Mouse (Mus musculus) ES-Bruce4 (cell line): ENCODE results near the gene Psmb11. TPM values are rescaled to one million over a fixed set of nuclear protein-coding genes. Genes with fewer than 3 reads are reported as not detected.

Source experiments
- H3K27ac ChIP-seq: 2 replicates; pipeline ENCODE4 v1.5.1; 2012; ENCODE audit warnings: low read length, inconsistent platforms; ENCODE audit not compliant: insufficient read depth
- H3K27me3 ChIP-seq: 2 replicates; pipeline ENCODE4 v1.6.1; 2012; ENCODE audit warnings: mild to moderate bottlenecking, low read length, inconsistent platforms; ENCODE audit not compliant: control insufficient read depth, poor library complexity, insufficient read depth, severe bottlenecking
- H3K36me3 ChIP-seq: 2 replicates; pipeline ENCODE4 v1.6.1; 2012; ENCODE audit warnings: inconsistent platforms, mild to moderate bottlenecking, low read length, moderate library complexity; ENCODE audit not compliant: control insufficient read depth, poor library complexity, insufficient read depth, severe bottlenecking
- H3K4me1 ChIP-seq: one replicate; pipeline ENCODE4 v1.8.1; 2011; ENCODE audit warnings: low read length; ENCODE audit not compliant: control insufficient read depth, insufficient read depth
- H3K4me3 ChIP-seq: 2 replicates; pipeline ENCODE4 v1.5.1; 2011; ENCODE audit warnings: low read depth, mild to moderate bottlenecking, low read length
- H3K9ac ChIP-seq: 2 replicates; pipeline ENCODE4 v1.6.1; 2012; ENCODE audit warnings: low read depth, mild to moderate bottlenecking, inconsistent platforms; ENCODE audit not compliant: poor library complexity, severe bottlenecking
- H3K9me3 ChIP-seq: replicated peaks from 2 replicates; pipeline ENCODE4 v1.6.1; 2012; ENCODE audit warnings: mild to moderate bottlenecking, low read length, inconsistent platforms; ENCODE audit not compliant: control insufficient read depth, poor library complexity, insufficient read depth, severe bottlenecking
- CTCF ChIP-seq: IDR thresholded peaks from one replicate; pipeline ENCODE4 v1.8.1; 2011; ENCODE audit warnings: low read depth, low read length
- EP300 ChIP-seq: IDR thresholded peaks from 2 replicates; pipeline ENCODE4 v1.6.1; 2011; ENCODE audit warnings: low read depth, low read length; ENCODE audit not compliant: insufficient read depth
- POLR2A ChIP-seq: IDR thresholded peaks from one replicate; pipeline ENCODE4 v1.8.1; 2011; ENCODE audit warnings: low read length; ENCODE audit not compliant: insufficient read depth
- polyA plus RNA-seq: library from polyadenylated mRNA; stranded (reverse); fragments of >200 nt; gene quantifications from 2 replicates; pipeline ENCODE4 v1.2.4, GENCODE M21; 2011; ENCODE audit warnings: low read depth; ENCODE audit not compliant: missing spikeins, insufficient read depth, insufficient read length

Gene Psmb11
- 0.21 and 0.64 TPM in 2 replicates for polyA plus RNA-seq

DNA sequence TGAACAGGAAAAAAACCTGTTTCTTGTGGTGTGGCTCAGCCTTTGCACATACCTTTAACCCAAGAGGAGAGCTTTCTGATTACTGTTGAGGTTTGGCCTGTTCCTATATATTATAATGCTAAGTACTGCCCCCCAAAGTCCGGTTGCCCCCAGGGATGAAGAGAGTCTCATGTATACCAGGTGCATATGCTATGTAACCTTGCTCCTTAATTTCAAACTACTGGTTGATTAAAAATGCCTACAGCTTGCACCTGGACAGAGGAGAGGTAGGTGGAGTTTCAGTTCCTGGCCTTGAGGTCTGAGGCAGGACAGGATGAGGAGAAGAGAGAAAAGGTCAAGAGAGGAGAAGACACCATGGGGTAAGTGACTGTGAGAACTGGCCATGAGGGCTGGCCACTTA, at the start of gene Psmb11:
Psmb11 (plus strand) TSS at position 301 of the 400 bp plus-strand sequence.
- Histone ChIP-seq H3K9me3 (peaks cover 3% of the 10 kb centered on the region; the same call in 1 of the 2 replicates), H3K4me3 (no peak within 1 kb of the TSS), H3K27ac (no peak within 1 kb of the TSS), H3K4me1 (peaks cover 3% of the 10 kb centered on the region), H3K36me3 (peaks cover 2% of the 10 kb centered on the region), H3K9ac (no peak within 1 kb of the TSS), H3K27me3 (no peaks in the 10 kb centered on the region)
- TF ChIP-seq CTCF (no peak), EP300 (no peak), POLR2A (no peak)

DNA sequence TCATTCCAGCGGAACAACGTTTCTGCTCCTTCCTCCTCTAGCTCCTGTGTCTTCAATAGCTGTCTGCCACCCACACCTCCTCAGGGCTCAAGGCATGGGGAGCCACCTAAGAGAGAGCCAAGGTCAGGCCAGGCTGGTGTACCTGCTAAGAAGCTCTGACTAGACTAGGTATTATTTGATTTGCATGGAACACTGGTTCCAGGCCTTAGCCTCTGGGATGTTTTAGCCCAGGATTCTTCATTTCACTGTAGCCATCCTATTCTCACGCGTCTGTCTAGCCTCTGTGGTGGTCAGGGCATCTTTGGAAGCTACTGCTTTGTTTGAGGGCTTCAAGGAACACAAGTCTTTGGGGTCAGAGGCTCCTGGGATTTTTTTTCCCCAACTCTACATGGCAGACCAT, 49.1 kb upstream of the Psmb11 start:
- peak overlapping the region; percentile 25 for H3K4me3 ChIP-seq
- TF ChIP-seq POLR2A (no peak), CTCF (no peak), EP300 (no peak)
- H3K36me3 ChIP-seq: peaks cover 63% of the 10 kb centered on the region
- H3K27ac ChIP-seq: peak overlapping the region; percentile 95
- H3K4me1 ChIP-seq: peaks cover 9% of the 10 kb centered on the region
- no peaks in the 10 kb centered on the region for H3K9me3 ChIP-seq
- H3K27me3 ChIP-seq: no peaks in the 10 kb centered on the region
- H3K9ac ChIP-seq: peak overlapping the region; percentile 66

DNA sequence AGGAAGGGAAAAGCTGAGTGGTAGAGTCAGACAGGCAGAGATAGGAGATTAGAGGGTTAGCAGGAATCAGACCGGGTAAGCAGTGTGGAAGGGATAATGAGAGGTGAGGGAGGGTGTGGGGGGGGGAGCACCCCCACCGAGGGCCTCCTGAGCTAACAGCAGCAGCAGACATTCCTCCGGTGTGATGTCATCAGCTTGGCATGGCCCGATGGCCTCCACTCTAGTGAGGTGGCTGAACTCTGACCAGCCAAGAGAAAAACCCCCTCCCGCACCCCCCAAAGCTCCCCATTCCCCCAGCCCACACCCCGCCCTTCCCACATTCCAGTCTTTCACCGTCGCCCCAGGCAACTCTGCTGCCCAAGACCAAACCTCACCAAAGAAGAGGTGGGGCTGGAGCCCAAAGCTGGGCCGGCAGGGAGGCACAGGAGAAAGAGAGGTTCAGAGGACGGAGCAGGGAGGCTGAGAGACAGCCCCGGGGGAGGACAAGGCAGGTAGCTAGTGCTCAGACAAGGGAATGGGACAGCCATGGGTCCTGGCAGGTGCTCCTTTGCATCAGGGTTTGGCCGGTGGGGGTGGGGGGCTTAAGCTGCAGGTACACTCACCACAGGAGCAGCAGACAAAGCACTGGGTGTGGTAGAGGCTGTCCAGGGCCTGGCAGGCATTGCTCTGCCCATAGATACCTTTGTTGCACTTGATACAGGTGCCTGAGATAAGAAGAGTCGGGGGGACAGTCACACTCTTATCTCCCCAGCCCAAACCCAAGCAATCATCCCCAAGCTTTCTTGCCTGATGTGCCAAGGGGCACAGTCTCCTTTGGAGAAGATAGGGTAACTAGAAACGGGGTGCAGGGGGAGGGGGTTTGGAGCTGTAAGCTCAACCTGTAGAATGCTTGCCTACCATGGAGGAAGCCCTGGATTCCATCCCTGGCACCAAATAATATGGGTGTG, 48.2 kb upstream of the Psmb11 start:
- peak overlapping the region; percentile 86 for H3K4me3 ChIP-seq
- H3K36me3 ChIP-seq: peaks cover 54% of the 10 kb centered on the region
- TF ChIP-seq EP300: peak; percentile 87
- TF ChIP-seq CTCF: no peak
- H3K27ac ChIP-seq: peak overlapping the region; percentile 95
- H3K4me1 ChIP-seq: peaks cover 9% of the 10 kb centered on the region
- peak overlapping the region; percentile 96 for H3K9ac ChIP-seq
- no peaks in the 10 kb centered on the region for H3K27me3 ChIP-seq
- no peaks in the 10 kb centered on the region for H3K9me3 ChIP-seq

DNA sequence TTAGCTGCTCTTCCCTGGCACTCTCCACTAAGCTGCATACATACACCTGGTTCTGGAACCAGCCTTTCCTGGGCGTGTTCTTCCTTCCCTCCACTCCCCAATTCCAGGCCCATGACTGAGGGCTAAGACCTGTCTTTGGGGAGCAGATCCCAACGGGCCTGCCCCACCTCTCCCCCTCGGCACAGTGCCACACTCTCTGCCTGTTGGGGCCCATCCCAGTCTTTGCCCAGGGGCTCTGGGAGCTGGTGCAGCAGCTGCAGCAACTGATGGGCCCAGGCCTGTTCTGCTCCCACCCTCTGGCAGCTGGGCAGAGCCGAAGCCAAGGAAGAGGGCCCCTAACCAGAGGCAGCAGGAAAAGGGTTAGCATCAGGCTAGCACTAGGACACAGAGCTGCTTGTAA, 47.0 kb upstream of the Psmb11 start:
- no peak for TF ChIP-seq POLR2A
- no peak for TF ChIP-seq CTCF
- 0 out of 2 replicates have a peak, but pooled peaks have one; percentile 42 for TF ChIP-seq EP300
- peak overlapping the region; percentile 86 for H3K4me3 ChIP-seq
- H3K36me3 ChIP-seq: peaks cover 43% of the 10 kb centered on the region
- H3K9ac ChIP-seq: peak overlapping the region; percentile 96
- no peaks in the 10 kb centered on the region for H3K9me3 ChIP-seq
- no peaks in the 10 kb centered on the region for H3K27me3 ChIP-seq
- H3K4me1 ChIP-seq: peaks cover 7% of the 10 kb centered on the region
- peak overlapping the region; percentile 89 for H3K27ac ChIP-seq

DNA sequence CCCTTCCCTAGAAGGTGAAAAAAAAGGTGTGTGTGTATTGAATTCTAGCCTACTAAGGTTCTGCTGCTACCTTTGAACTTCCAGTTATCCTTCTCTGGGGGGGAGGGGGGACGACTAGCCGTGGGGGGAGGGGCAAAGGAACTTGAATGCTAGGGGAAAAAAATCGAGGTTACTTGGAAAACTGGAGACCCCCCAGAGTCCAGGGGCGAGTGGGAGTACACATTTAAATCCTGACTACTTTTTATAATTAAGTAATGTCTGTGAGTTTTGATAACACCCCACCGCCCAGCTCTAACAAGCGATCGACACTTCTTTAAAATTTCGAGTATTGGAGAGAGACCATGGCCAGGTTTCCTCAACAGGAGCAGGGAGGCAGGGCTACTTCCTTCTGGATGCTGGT, 46.2 kb upstream of the Psmb11 start:
- H3K9me3 ChIP-seq: no peaks in the 10 kb centered on the region
- H3K27me3 ChIP-seq: no peaks in the 10 kb centered on the region
- H3K9ac ChIP-seq: peak overlapping the region; percentile 96
- peak overlapping the region; percentile 86 for H3K4me3 ChIP-seq
- TF ChIP-seq EP300 (no peak), CTCF (no peak), POLR2A (no peak)
- H3K4me1 ChIP-seq: peaks cover 6% of the 10 kb centered on the region
- H3K36me3 ChIP-seq: peaks cover 36% of the 10 kb centered on the region
- H3K27ac ChIP-seq: peak overlapping the region; percentile 98

DNA sequence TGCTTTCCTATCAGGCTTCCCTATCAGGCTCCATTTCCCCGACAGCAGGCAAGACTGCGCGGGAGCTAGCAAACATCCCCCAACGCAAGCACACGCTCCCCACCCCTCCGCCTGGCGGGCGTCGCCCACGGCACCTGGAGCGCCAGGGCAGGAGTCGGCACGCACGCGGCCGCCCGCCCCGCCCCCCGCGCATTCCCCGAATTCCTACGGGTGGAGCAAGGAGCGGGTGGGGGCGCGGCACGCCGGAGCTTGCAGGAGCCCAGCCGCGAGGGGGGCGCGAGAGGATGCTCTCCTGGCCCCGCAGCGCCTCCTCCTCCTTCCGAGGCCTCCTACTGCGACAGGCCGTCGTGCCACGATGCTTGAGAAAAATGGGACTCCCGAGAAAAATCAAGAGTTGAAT, 45.6 kb upstream of the Psmb11 start:
- Histone ChIP-seq H3K4me3 (peak overlapping the region; percentile 86), H3K4me1 (peaks cover 2% of the 10 kb centered on the region), H3K27ac (peak overlapping the region; percentile 98), H3K9me3 (no peaks in the 10 kb centered on the region), H3K9ac (peak overlapping the region; percentile 96), H3K27me3 (no peaks in the 10 kb centered on the region), H3K36me3 (peaks cover 34% of the 10 kb centered on the region)
- TF ChIP-seq POLR2A: no peak
- TF ChIP-seq EP300: peak; percentile 95
- TF ChIP-seq CTCF: no peak
